Mouse (Mus musculus): ENCODE results near the gene Rasl2-9.
A peak's percentile ranks its signal among the peaks of the same experiment; 100 is the strongest.
"Not testable (repeated sequence)": the region's sequence is repeated elsewhere in the genome, so short reads cannot be mapped to it uniquely, and the experiment has no call there.

Rasl2-9 gene

GRCm38 (mm10) chr7:5080010-5080751 is 45.6 kb downstream of the Rasl2-9 start, which contains the start of gene Epn1:
Gene Epn1 (plus strand): TSS chr7:5080235.
- peak; percentile 98 for DNase-seq

- not testable (repeated sequence) for DNase-seq
Measured at GRCm38 (mm10) chr7:5079365-5080009, 46.3 kb downstream of the Rasl2-9 start.

- DNase-seq, result no peak
Measured at GRCm38 (mm10) chr7:5076931-5077330, 48.8 kb downstream of the Rasl2-9 start.

GRCm38 (mm10) chr7:5074984-5075383 is 50.8 kb downstream of the Rasl2-9 start:
- no peak for DNase-seq

All from kidney, postnatal 4 days (tissue).